Mouse (Mus musculus) spleen, postnatal 10 days (tissue): Measurements from ENCODE around the gene Smim24.
A peak's percentile ranks its signal among the peaks of the same experiment; 100 is the strongest.

Experiments
- DNase-seq, 2 experiments: peaks; one replicate each; pipeline ENCODE4 v3.0.0; 2021 to 2022; ENCODE audit warnings: low spot score in 2 of 2

The Smim24 gene

GRCm38 (mm10) chr10:81421041-81421796, 28.4 kb downstream of the Smim24 start:
- no peak for DNase-seq

- DNase-seq = no peak
Observed at GRCm38 (mm10) chr10:81421797-81422100, 28.9 kb downstream of the Smim24 start.

- no peak for DNase-seq
Observed at GRCm38 (mm10) chr10:81422191-81422590, 29.3 kb downstream of the Smim24 start.

GRCm38 (mm10) chr10:81422661-81423217, 29.9 kb downstream of the Smim24 start:
- DNase-seq = no peak

GRCm38 (mm10) chr10:81423476-81424245, 30.8 kb downstream of the Smim24 start:
- no peak for DNase-seq

- DNase-seq = peak; percentile 5 to 23
Observed at GRCm38 (mm10) chr10:81424246-81425051, 31.6 kb downstream of the Smim24 start.

- peak; percentile 12 to 30 for DNase-seq
Observed at GRCm38 (mm10) chr10:81425236-81425850, 32.5 kb downstream of the Smim24 start.

- DNase-seq = peak in 1 of 2 experiments; percentile 24
Observed at GRCm38 (mm10) chr10:81426081-81426671, 33.3 kb downstream of the Smim24 start.

- DNase-seq = peak; percentile 24 to 59
Observed at GRCm38 (mm10) chr10:81426897-81427296, 34.0 kb downstream of the Smim24 start.

GRCm38 (mm10) chr10:81427327-81427726, 34.5 kb downstream of the Smim24 start:
- DNase-seq = peak in 1 of 2 experiments; percentile 6

GRCm38 (mm10) chr10:81427804-81428506, 35.1 kb downstream of the Smim24 start:
- DNase-seq = peak; percentile 8 to 18

- no peak for DNase-seq
Observed at GRCm38 (mm10) chr10:81428507-81428870, 35.6 kb downstream of the Smim24 start.

GRCm38 (mm10) chr10:81429092-81429491, 36.2 kb downstream of the Smim24 start:
- peak in 1 of 2 experiments; percentile 16 for DNase-seq

GRCm38 (mm10) chr10:81429605-81430061, 36.8 kb downstream of the Smim24 start:
- DNase-seq = peak; percentile 74 to 90

GRCm38 (mm10) chr10:81430141-81430830, 37.4 kb downstream of the Smim24 start:
- DNase-seq = peak; percentile 78 to 84

- peak; percentile 46 to 69 for DNase-seq
Observed at GRCm38 (mm10) chr10:81430831-81431525, 38.1 kb downstream of the Smim24 start.

- DNase-seq = peak; percentile 10 to 51
Observed at GRCm38 (mm10) chr10:81431526-81432168, 38.8 kb downstream of the Smim24 start.

GRCm38 (mm10) chr10:81432169-81432867, 39.5 kb downstream of the Smim24 start:
- peak in 1 of 2 experiments; percentile 10 for DNase-seq
